Mouse (Mus musculus): ENCODE data around the gene Egf. TPM values are rescaled to one million over a fixed set of nuclear protein-coding genes. Genes with fewer than 3 reads are reported as not detected.

The Egf gene
- polyA plus RNA-seq, 1 experiment from 2014 or later = 1.5 TPM

GRCm38 (mm10) chr3:129729916-129730315, 25.2 kb downstream of the Egf start:
- H3K4me3 ChIP-seq (ENCODE audit: low read depth, low read length) = no peak overlapping the region
- ATAC-seq (no peak), DNase-seq (ENCODE audit: low spot score) (no peak)
- 0 out of 2 replicates have a peak, but pooled peaks cover 4% of the 10 kb centered on the region for H3K4me1 ChIP-seq (ENCODE audit: control insufficient read depth, insufficient read depth, low read length)
- H3K4me2 ChIP-seq (ENCODE audit: low read length) = no peak overlapping the region
- H3K27ac ChIP-seq (ENCODE audit: low read depth, low read length) = no peak overlapping the region
- H3K27me3 ChIP-seq (replicated peaks; ENCODE audit: control insufficient read depth, insufficient read depth, low read length) = no peaks in the 10 kb centered on the region
- 87% methylated on average over 5 of the region's 5 CpGs for WGBS
- H3K9me3 ChIP-seq (replicated peaks; ENCODE audit: control insufficient read depth, low read length) = no peaks in the 10 kb centered on the region
- no peak overlapping the region for H3K9ac ChIP-seq (ENCODE audit: low read length)
- H3K36me3 ChIP-seq (ENCODE audit: control insufficient read depth, insufficient read depth, low read length) = no peaks in the 10 kb centered on the region

- Histone ChIP-seq H3K27me3 (replicated peaks; ENCODE audit: control insufficient read depth, insufficient read depth, low read length) (no peaks in the 10 kb centered on the region), H3K9me3 (replicated peaks; ENCODE audit: control insufficient read depth, low read length) (no peaks in the 10 kb centered on the region), H3K4me3 (ENCODE audit: low read depth, low read length) (peak overlapping the region; percentile 45), H3K4me1 (ENCODE audit: control insufficient read depth, insufficient read depth, low read length) (peaks cover 4% of the 10 kb centered on the region; the same call in 1 of the 2 replicates), H3K4me2 (ENCODE audit: low read length) (peak overlapping the region; percentile 64), H3K27ac (ENCODE audit: low read depth, low read length) (no peak overlapping the region), H3K36me3 (ENCODE audit: control insufficient read depth, insufficient read depth, low read length) (no peaks in the 10 kb centered on the region), H3K9ac (ENCODE audit: low read length) (no peak overlapping the region)
- ATAC-seq = peak; percentile 35
- no peak for DNase-seq (ENCODE audit: low spot score)
- 79% methylated on average over 5 of the region's 5 CpGs for WGBS
Measured at GRCm38 (mm10) chr3:129725592-129725991, 29.5 kb downstream of the Egf start.

- Histone ChIP-seq H3K4me1 (ENCODE audit: control insufficient read depth, insufficient read depth, low read length) (peaks cover 4% of the 10 kb centered on the region; the same call in 1 of the 2 replicates), H3K27ac (ENCODE audit: low read depth, low read length) (peak overlapping the region; percentile 79), H3K4me2 (ENCODE audit: low read length) (peak overlapping the region; percentile 64), H3K9ac (ENCODE audit: low read length) (peak overlapping the region; percentile 60), H3K9me3 (replicated peaks; ENCODE audit: control insufficient read depth, low read length) (no peaks in the 10 kb centered on the region), H3K36me3 (ENCODE audit: control insufficient read depth, insufficient read depth, low read length) (no peaks in the 10 kb centered on the region), H3K4me3 (ENCODE audit: low read depth, low read length) (peak overlapping the region; percentile 45), H3K27me3 (replicated peaks; ENCODE audit: control insufficient read depth, insufficient read depth, low read length) (no peaks in the 10 kb centered on the region)
- ATAC-seq (peak; percentile 98), DNase-seq (ENCODE audit: low spot score) (peak; percentile 99)
- WGBS = under 1% methylated on average over 24 of the region's 24 CpGs
Measured at GRCm38 (mm10) chr3:129724961-129725501, 30.1 kb downstream of the Egf start.

- 72% methylated on average over 5 of the region's 5 CpGs for WGBS
- peak; percentile 35; the same call in 1 of the 2 replicates for ATAC-seq
Measured at GRCm38 (mm10) chr3:129724505-129724904, 30.6 kb downstream of the Egf start.

GRCm38 (mm10) chr3:129723311-129723710, 31.8 kb downstream of the Egf start:
- Histone ChIP-seq H3K4me2 (ENCODE audit: low read length) (no peak overlapping the region), H3K4me1 (ENCODE audit: control insufficient read depth, insufficient read depth, low read length) (peaks cover 4% of the 10 kb centered on the region; the same call in 1 of the 2 replicates), H3K27ac (ENCODE audit: low read depth, low read length) (no peak overlapping the region), H3K36me3 (ENCODE audit: control insufficient read depth, insufficient read depth, low read length) (no peaks in the 10 kb centered on the region), H3K9ac (ENCODE audit: low read length) (no peak overlapping the region), H3K9me3 (replicated peaks; ENCODE audit: control insufficient read depth, low read length) (no peaks in the 10 kb centered on the region), H3K4me3 (ENCODE audit: low read depth, low read length) (no peak overlapping the region), H3K27me3 (replicated peaks; ENCODE audit: control insufficient read depth, insufficient read depth, low read length) (no peaks in the 10 kb centered on the region)
- WGBS = 65% methylated on average over 4 of the region's 4 CpGs
- DNase-seq (ENCODE audit: low spot score) (no peak), ATAC-seq (no peak)

More at GRCm38 (mm10) chr3:129724505-129724904, 30.6 kb downstream of the Egf start:
- Histone ChIP-seq H3K9me3 (replicated peaks; ENCODE audit: control insufficient read depth, low read length) (no peaks in the 10 kb centered on the region), H3K4me2 (ENCODE audit: low read length) (peak overlapping the region; percentile 64), H3K27me3 (replicated peaks; ENCODE audit: control insufficient read depth, insufficient read depth, low read length) (no peaks in the 10 kb centered on the region), H3K27ac (ENCODE audit: low read depth, low read length) (0 out of 2 replicates have a peak overlapping the region, but pooled peaks have one; percentile 79), H3K4me3 (ENCODE audit: low read depth, low read length) (peak overlapping the region; percentile 45), H3K36me3 (ENCODE audit: control insufficient read depth, insufficient read depth, low read length) (no peaks in the 10 kb centered on the region), H3K9ac (ENCODE audit: low read length) (peak overlapping the region; percentile 60), H3K4me1 (ENCODE audit: control insufficient read depth, insufficient read depth, low read length) (peaks cover 4% of the 10 kb centered on the region; the same call in 1 of the 2 replicates)
- no peak for DNase-seq (ENCODE audit: low spot score)

GRCm38 (mm10) chr3:129714542-129715145, 40.5 kb downstream of the Egf start:
- H3K4me3 ChIP-seq (ENCODE audit: low read depth, low read length) = no peak overlapping the region
- H3K27ac ChIP-seq (ENCODE audit: low read depth, low read length) = no peak overlapping the region
- no peaks in the 10 kb centered on the region for H3K9me3 ChIP-seq (replicated peaks; ENCODE audit: control insufficient read depth, low read length)
- H3K9ac ChIP-seq (ENCODE audit: low read length) = no peak overlapping the region
- DNase-seq (ENCODE audit: low spot score) = no peak
- no peak overlapping the region for H3K4me2 ChIP-seq (ENCODE audit: low read length)
- H3K4me1 ChIP-seq (ENCODE audit: control insufficient read depth, insufficient read depth, low read length) = no peaks in the 10 kb centered on the region
- H3K36me3 ChIP-seq (ENCODE audit: control insufficient read depth, insufficient read depth, low read length) = no peaks in the 10 kb centered on the region
- 82% methylated on average over 15 of the region's 15 CpGs for WGBS
- H3K27me3 ChIP-seq (replicated peaks; ENCODE audit: control insufficient read depth, insufficient read depth, low read length) = no peaks in the 10 kb centered on the region
- ATAC-seq = no peak

GRCm38 (mm10) chr3:129708157-129708556, 47.0 kb downstream of the Egf start:
- Histone ChIP-seq H3K9ac (ENCODE audit: low read length) (no peak overlapping the region), H3K4me3 (ENCODE audit: low read depth, low read length) (no peak overlapping the region), H3K4me1 (ENCODE audit: control insufficient read depth, insufficient read depth, low read length) (no peaks in the 10 kb centered on the region), H3K9me3 (replicated peaks; ENCODE audit: control insufficient read depth, low read length) (no peaks in the 10 kb centered on the region), H3K36me3 (ENCODE audit: control insufficient read depth, insufficient read depth, low read length) (0 out of 2 replicates have a peak, but pooled peaks cover 4% of the 10 kb centered on the region), H3K4me2 (ENCODE audit: low read length) (no peak overlapping the region), H3K27me3 (replicated peaks; ENCODE audit: control insufficient read depth, insufficient read depth, low read length) (no peaks in the 10 kb centered on the region), H3K27ac (ENCODE audit: low read depth, low read length) (no peak overlapping the region)
- ATAC-seq (0 out of 2 replicates have a peak, but pooled peaks have one; percentile 23), DNase-seq (ENCODE audit: low spot score) (peak; percentile 59)
- 28% methylated on average over 5 of the region's 5 CpGs for WGBS

GRCm38 (mm10) chr3:129698882-129699281, 56.2 kb downstream of the Egf start:
- H3K27ac ChIP-seq (ENCODE audit: low read depth, low read length) = no peak overlapping the region
- H3K4me2 ChIP-seq (ENCODE audit: low read length) = no peak overlapping the region
- WGBS = 88% methylated on average over 8 of the region's 8 CpGs
- ATAC-seq = no peak
- H3K9ac ChIP-seq (ENCODE audit: low read length) = no peak overlapping the region
- no peaks in the 10 kb centered on the region for H3K36me3 ChIP-seq (ENCODE audit: control insufficient read depth, insufficient read depth, low read length)
- no peak for DNase-seq (ENCODE audit: low spot score)
- no peaks in the 10 kb centered on the region for H3K27me3 ChIP-seq (replicated peaks; ENCODE audit: control insufficient read depth, insufficient read depth, low read length)
- H3K4me1 ChIP-seq (ENCODE audit: control insufficient read depth, insufficient read depth, low read length) = no peaks in the 10 kb centered on the region
- no peaks in the 10 kb centered on the region for H3K9me3 ChIP-seq (replicated peaks; ENCODE audit: control insufficient read depth, low read length)
- no peak overlapping the region for H3K4me3 ChIP-seq (ENCODE audit: low read depth, low read length)

- 82% methylated on average over 6 of the region's 6 CpGs for WGBS
- DNase-seq (ENCODE audit: low spot score) = no peak
- no peak overlapping the region for H3K27ac ChIP-seq (ENCODE audit: low read depth, low read length)
- ATAC-seq = no peak
- no peak overlapping the region for H3K9ac ChIP-seq (ENCODE audit: low read length)
- no peaks in the 10 kb centered on the region for H3K4me1 ChIP-seq (ENCODE audit: control insufficient read depth, insufficient read depth, low read length)
- H3K4me3 ChIP-seq (ENCODE audit: low read depth, low read length) = no peak overlapping the region
- H3K9me3 ChIP-seq (replicated peaks; ENCODE audit: control insufficient read depth, low read length) = no peaks in the 10 kb centered on the region
- no peak overlapping the region for H3K4me2 ChIP-seq (ENCODE audit: low read length)
- no peaks in the 10 kb centered on the region for H3K36me3 ChIP-seq (ENCODE audit: control insufficient read depth, insufficient read depth, low read length)
- H3K27me3 ChIP-seq (replicated peaks; ENCODE audit: control insufficient read depth, insufficient read depth, low read length) = no peaks in the 10 kb centered on the region
Measured at GRCm38 (mm10) chr3:129698365-129698764, 56.8 kb downstream of the Egf start.

Measured in forebrain, embryonic 14.5 days (tissue).